Mouse (Mus musculus) forebrain, embryonic 16.5 days (tissue): ENCODE measurements around the gene Pds5a. TPM values are rescaled to one million over a fixed set of nuclear protein-coding genes. Genes with fewer than 3 reads are reported as not detected.

ENCODE experiments used
- ATAC-seq: fragments of 200-750 bp; cut with Nextera tagmentation; 2 replicates; pipeline ENCODE4 v1.8.0; 2017; ENCODE audit warnings: mild to moderate bottlenecking, moderate library complexity
- H3K27ac ChIP-seq: fragments of 300-500 bp; sonication (generic); 2 replicates; pipeline ENCODE4 v1.5.1; 2014; ENCODE audit warnings: low read length, control low read depth
- H3K27me3 ChIP-seq: fragments of 300-500 bp; sonication (generic); replicated peaks from 2 replicates; pipeline ENCODE4 v1.6.1; 2014; ENCODE audit warnings: low read length; ENCODE audit not compliant: control insufficient read depth, insufficient read depth
- H3K36me3 ChIP-seq: fragments of 300-500 bp; sonication (generic); 2 replicates; pipeline ENCODE4 v1.6.1; 2014; ENCODE audit not compliant: control insufficient read depth, insufficient read depth
- H3K4me1 ChIP-seq: fragments of 300-500 bp; sonication (generic); replicated peaks from 2 replicates; pipeline ENCODE4 v1.6.1; 2014; ENCODE audit warnings: low read length; ENCODE audit not compliant: control insufficient read depth, insufficient read depth
- H3K4me2 ChIP-seq: fragments of 300-500 bp; sonication (generic); 2 replicates; pipeline ENCODE4 v1.6.1; 2014; ENCODE audit warnings: mild to moderate bottlenecking, low read length, control low read depth
- H3K4me3 ChIP-seq: fragments of 300-500 bp; sonication (generic); replicated peaks from 2 replicates; pipeline ENCODE4 v1.5.1; 2014; ENCODE audit warnings: mild to moderate bottlenecking, low read length, control low read depth
- H3K9ac ChIP-seq: fragments of 300-500 bp; sonication (generic); replicated peaks from 2 replicates; pipeline ENCODE4 v1.6.1; 2014; ENCODE audit warnings: low read depth, low read length, control low read depth
- H3K9me3 ChIP-seq: fragments of 300-500 bp; sonication (generic); 2 replicates; pipeline ENCODE4 v1.6.1; 2016; ENCODE audit warnings: low read length; ENCODE audit not compliant: control insufficient read depth
- WGBS: fragments of 180-500 bp; shearing (Covaris S2); extraction: QIAGEN DNeasy Blood & Tissue Kit; methylation state at CpG from one replicate; pipeline ENCODE4 v1.1.7; 2014; 5-methylcytosine and 5-hydroxymethylcytosine counted together
- polyA plus RNA-seq: library from polyadenylated mRNA; unstranded; fragments of >200 nt; fragmentation: Nextera tagmentation; extraction: Ambion mirVana; gene quantifications from 2 replicates; pipeline ENCODE4 v1.2.1, GENCODE M21; 2015

The Pds5a gene
- polyA plus RNA-seq, 1 experiment from 2014 or later, result 62.8 TPM

DNA sequence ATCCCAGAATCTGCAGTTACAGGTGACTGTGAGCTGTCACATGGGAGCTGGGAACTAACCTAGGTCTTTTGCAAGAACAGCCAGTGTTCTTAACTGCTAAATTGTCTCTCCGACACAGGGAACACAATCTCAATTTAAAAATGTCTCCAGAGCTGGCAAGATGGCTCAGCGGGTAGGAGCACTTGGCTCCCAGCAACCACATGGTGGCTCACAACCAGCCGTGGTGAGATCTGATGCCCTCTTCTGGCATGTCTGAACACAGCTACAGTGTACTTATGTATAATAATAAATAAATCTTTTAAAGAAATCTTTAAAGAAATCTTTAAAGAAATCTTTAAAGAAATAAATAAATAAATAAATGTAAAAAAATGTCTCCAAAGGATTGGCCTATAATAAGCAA, 30.4 kb downstream of the Pds5a start:
- 89% methylated on average over 3 of the region's 3 CpGs for WGBS
- Histone ChIP-seq H3K9me3 (no peaks in the 10 kb centered on the region), H3K4me3 (no peak overlapping the region), H3K4me1 (no peaks in the 10 kb centered on the region; the same call in 1 of the 2 replicates), H3K9ac (no peak overlapping the region), H3K27me3 (no peaks in the 10 kb centered on the region), H3K27ac (no peak overlapping the region), H3K36me3 (no peaks in the 10 kb centered on the region; the same call in none of the 2 replicates), H3K4me2 (no peak overlapping the region)
- ATAC-seq, result no peak

DNA sequence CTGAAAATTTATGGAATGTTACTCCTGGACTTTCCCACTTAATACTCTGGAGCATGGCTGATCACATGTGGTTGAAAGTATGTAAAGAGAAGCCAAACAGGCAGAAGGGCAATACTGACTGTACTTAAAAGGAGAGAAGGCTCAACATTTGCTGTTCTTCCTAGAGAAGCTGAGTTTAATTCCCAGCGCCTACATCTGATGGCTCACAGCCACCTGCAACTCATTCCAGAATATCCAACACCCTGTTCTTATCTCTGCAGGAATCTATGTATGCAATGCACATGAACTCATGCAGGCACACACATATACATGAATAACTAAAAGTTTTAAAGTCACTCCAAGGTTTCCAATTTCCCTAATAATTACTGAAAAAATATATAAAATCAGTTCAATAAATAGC, 32.7 kb downstream of the Pds5a start:
- Histone ChIP-seq H3K36me3 (no peaks in the 10 kb centered on the region; the same call in 1 of the 2 replicates), H3K9me3 (no peaks in the 10 kb centered on the region), H3K4me1 (no peaks in the 10 kb centered on the region; the same call in 1 of the 2 replicates), H3K27ac (no peak overlapping the region), H3K4me3 (no peak overlapping the region), H3K9ac (no peak overlapping the region), H3K4me2 (no peak overlapping the region), H3K27me3 (no peaks in the 10 kb centered on the region)
- 71% methylated on average over 1 of the region's 1 CpGs for WGBS
- no peak for ATAC-seq

GRCm38 (mm10) chr5:65661958-65662357, 36.1 kb downstream of the Pds5a start:
- no peak for ATAC-seq
- Histone ChIP-seq H3K9me3 (no peaks in the 10 kb centered on the region), H3K4me1 (no peaks in the 10 kb centered on the region; the same call in 1 of the 2 replicates), H3K9ac (no peak overlapping the region), H3K4me3 (no peak overlapping the region), H3K27me3 (no peaks in the 10 kb centered on the region), H3K4me2 (no peak overlapping the region), H3K36me3 (peaks cover 4% of the 10 kb centered on the region; the same call in 1 of the 2 replicates), H3K27ac (no peak overlapping the region)
- 96% methylated on average over 2 of the region's 2 CpGs for WGBS

GRCm38 (mm10) chr5:65653786-65654185, 44.3 kb downstream of the Pds5a start:
- ATAC-seq, result no peak
- H3K36me3 ChIP-seq, result peaks cover 21% of the 10 kb centered on the region
- no peak overlapping the region for H3K9ac ChIP-seq
- H3K4me3 ChIP-seq, result no peak overlapping the region
- no peak overlapping the region for H3K4me2 ChIP-seq
- no peaks in the 10 kb centered on the region for H3K27me3 ChIP-seq
- whole genome bisulfite sequencing, result 98% methylated on average over 5 of the region's 5 CpGs
- no peak overlapping the region for H3K27ac ChIP-seq
- no peaks in the 10 kb centered on the region for H3K9me3 ChIP-seq
- no peaks in the 10 kb centered on the region for H3K4me1 ChIP-seq

GRCm38 (mm10) chr5:65638896-65639295, 59.2 kb downstream of the Pds5a start:
- Histone ChIP-seq H3K36me3 (peaks cover 26% of the 10 kb centered on the region), H3K9ac (no peak overlapping the region), H3K27me3 (no peaks in the 10 kb centered on the region), H3K4me1 (no peaks in the 10 kb centered on the region), H3K4me3 (no peak overlapping the region), H3K9me3 (no peaks in the 10 kb centered on the region), H3K27ac (no peak overlapping the region), H3K4me2 (no peak overlapping the region)
- 100% methylated on average over 1 of the region's 1 CpGs for WGBS
- no peak for ATAC-seq

DNA sequence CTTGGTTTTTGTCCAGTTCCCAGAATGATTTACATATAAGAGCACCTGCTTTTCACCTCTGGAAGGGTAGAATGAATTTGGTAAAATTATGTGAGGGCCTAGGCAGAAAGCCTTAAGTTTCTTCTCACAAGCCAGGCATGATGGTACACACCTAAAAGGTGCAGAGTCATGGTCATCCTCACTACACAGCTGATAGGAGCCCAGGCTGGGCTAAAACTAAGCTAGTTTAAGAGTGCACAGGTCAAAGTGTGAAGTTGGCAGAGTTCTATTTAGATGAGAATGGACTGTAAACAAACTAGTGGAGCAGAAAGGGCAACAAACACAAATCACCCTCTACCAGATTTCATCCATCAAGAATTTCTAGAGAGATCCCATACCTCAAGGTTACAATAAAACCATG, 73.7 kb downstream of the Pds5a start:
- H3K36me3 ChIP-seq, result peaks cover 9% of the 10 kb centered on the region
- ATAC-seq, result no peak
- H3K4me3 ChIP-seq, result no peak overlapping the region

GRCm38 (mm10) chr5:65613152-65613924, 84.7 kb downstream of the Pds5a start:
- 88% methylated on average over 9 of the region's 9 CpGs for WGBS

More for the DNA sequence above, 73.7 kb downstream of the Pds5a start:
- Histone ChIP-seq H3K4me1 (no peaks in the 10 kb centered on the region), H3K9me3 (no peaks in the 10 kb centered on the region), H3K27ac (no peak overlapping the region), H3K9ac (no peak overlapping the region), H3K4me2 (no peak overlapping the region), H3K27me3 (no peaks in the 10 kb centered on the region)

DNA sequence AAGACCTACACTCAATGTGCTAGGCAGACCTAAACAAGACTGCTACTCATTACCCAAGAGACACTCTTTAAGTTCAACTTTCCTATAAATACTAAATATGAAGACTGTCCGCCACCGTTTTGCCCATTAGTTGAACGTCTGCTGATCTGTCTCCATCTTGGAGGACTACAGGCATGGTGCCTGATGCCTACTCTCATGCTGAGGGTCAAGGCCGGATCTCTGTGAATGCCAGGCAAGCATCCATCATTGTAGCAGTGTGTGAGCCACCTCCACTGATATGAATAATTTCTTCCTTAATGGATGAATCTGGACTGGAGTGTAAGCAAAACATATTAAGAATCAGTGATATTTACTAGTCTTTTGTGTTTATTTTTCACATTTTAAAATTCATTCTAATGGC, 87.5 kb downstream of the Pds5a start:
- no peaks in the 10 kb centered on the region for H3K27me3 ChIP-seq
- ATAC-seq, result no peak
- no peak overlapping the region for H3K27ac ChIP-seq
- WGBS, result 91% methylated on average over 4 of the region's 4 CpGs
- H3K9me3 ChIP-seq, result no peaks in the 10 kb centered on the region
- H3K4me2 ChIP-seq, result no peak overlapping the region
- H3K9ac ChIP-seq, result no peak overlapping the region
- H3K4me1 ChIP-seq, result no peaks in the 10 kb centered on the region
- no peak overlapping the region for H3K4me3 ChIP-seq
- peaks cover 5% of the 10 kb centered on the region for H3K36me3 ChIP-seq

More at GRCm38 (mm10) chr5:65613152-65613924, 84.7 kb downstream of the Pds5a start:
- Histone ChIP-seq H3K27me3 (no peaks in the 10 kb centered on the region), H3K9ac (no peak overlapping the region), H3K4me1 (no peaks in the 10 kb centered on the region), H3K4me3 (no peak overlapping the region), H3K9me3 (no peaks in the 10 kb centered on the region), H3K27ac (no peak overlapping the region), H3K36me3 (peaks cover 22% of the 10 kb centered on the region), H3K4me2 (no peak overlapping the region)
- ATAC-seq, result no peak

GRCm38 (mm10) chr5:65609769-65610168, 88.3 kb downstream of the Pds5a start:
- WGBS, result 89% methylated on average over 5 of the region's 5 CpGs
- no peaks in the 10 kb centered on the region for H3K4me1 ChIP-seq
- no peak for ATAC-seq
- H3K9me3 ChIP-seq, result no peaks in the 10 kb centered on the region
- H3K4me2 ChIP-seq, result no peak overlapping the region
- peaks cover 2% of the 10 kb centered on the region; the same call in 1 of the 2 replicates for H3K36me3 ChIP-seq
- H3K9ac ChIP-seq, result no peak overlapping the region
- H3K4me3 ChIP-seq, result no peak overlapping the region
- H3K27me3 ChIP-seq, result no peaks in the 10 kb centered on the region
- H3K27ac ChIP-seq, result no peak overlapping the region
